Mouse (Mus musculus): ENCODE data around the gene Entpd7.

Entpd7 gene

DNA sequence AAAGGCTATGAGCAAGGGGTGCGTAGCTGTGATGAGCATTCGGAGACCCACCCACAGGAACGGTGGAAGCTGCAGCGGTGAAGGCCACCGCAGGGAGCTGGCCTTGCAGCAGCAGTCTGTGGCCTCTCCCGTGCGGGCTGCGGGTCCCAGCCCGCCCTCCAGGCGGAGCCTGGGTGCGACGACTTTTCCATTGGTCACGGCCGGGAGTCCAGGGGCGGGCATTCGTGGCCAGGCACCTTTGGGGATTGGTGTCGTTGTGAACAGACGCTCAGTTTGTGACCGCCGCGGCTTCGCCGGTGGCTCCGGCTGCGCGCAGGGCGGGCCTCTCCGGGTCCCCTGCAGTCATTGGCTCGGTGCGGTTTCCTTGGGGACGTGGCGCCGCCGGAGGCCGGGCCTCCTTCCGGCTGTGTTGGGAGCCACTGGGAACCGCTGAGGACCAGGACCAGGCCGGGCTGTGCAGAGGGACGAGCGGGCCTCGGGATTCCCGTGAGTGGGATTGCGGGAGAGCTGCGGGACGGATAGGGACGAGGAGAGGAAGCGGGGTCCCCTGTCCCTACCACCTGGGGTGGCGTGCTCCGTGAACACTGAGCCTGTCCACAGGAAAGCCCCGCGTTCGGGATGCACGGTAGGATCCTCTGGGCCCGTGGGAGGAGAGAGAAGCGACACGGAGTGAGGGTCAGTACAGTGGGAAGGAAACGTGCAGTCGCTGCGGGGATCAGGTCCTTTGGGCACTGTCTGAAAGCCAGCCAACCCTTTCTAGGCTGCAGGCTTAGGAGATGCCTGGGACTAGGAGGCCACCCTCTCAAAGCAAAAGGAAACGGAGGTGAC lies at the start of gene Entpd7:
Gene Entpd7 (plus strand): TSS at position 254 of the 828 bp plus-strand sequence.
- peak; percentile 85 to 89 for DNase-seq (ENCODE audit: low spot score in 2 of 2)

- DNase-seq (ENCODE audit: low spot score in 2 of 2) = no peak
Observed at GRCm38 (mm10) chr19:43641833-43642232, 47.6 kb upstream of the Entpd7 start.

- DNase-seq (ENCODE audit: low spot score in 2 of 2) = no peak
Observed at GRCm38 (mm10) chr19:43642843-43643242, 46.6 kb upstream of the Entpd7 start.

DNA sequence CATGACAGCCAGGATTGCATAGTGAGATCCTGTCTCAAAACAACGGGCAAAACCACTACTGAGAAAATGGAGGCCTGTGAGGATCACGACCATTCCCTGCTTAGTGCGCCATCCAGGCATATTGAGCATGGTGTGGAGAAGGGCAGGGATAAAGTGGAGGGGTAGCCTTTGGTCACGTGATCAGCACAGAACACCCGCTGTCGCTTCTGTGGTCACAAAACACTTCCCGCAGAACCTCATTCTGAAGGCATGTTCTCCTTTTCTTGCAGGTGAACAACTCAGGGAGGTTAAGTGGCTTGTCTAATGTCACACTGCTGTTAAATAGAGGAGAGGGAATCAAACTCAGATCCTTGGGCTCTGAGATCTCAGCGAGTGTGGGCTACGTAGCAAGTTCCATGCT lies 44.0 kb upstream of the Entpd7 start:
- no peak for DNase-seq (ENCODE audit: low spot score in 2 of 2)

DNA sequence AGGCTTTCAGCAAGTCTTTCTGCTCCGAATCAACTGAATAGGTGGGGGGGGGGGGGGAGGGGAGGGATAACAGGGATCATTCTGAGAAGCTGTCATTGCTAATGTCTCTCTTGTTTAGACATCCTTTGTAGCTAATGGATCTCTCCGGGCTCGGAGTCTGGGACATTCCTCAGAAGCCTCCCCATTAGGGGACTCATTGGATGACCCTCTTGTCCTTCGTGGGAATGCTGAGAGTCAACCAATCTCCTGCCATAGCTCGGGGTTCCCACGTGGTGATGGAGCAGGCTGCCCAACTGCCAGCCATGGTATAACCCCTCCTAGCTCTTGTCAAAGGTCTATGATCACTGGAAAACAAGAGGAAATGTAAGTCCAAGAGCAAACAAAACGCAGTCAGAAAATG lies 42.6 kb upstream of the Entpd7 start:
- DNase-seq (ENCODE audit: low spot score in 2 of 2) = no peak

- DNase-seq (ENCODE audit: low spot score in 2 of 2) = peak in 1 of 2 experiments; percentile 9
Observed at GRCm38 (mm10) chr19:43647261-43647660, 42.2 kb upstream of the Entpd7 start.

DNA sequence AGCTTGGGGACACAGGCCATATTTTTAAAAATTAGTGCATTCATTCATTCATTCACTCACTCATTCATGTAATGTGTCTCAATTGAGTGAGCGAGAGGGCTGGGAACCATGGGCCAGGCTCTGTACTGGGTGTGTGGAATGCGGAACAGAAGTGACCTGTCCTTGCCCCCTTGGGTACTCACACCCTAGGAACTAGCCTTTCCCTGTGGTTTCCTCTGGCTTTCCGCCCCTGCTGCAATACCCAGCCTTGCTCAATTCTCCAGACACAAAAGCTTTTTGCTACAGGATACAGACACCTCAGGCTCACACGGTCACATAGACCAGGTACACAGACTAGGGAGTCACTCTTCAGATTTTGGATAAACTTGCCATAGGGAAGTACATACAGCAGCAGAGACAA lies 41.1 kb upstream of the Entpd7 start:
- DNase-seq (ENCODE audit: low spot score in 2 of 2) = no peak

DNA sequence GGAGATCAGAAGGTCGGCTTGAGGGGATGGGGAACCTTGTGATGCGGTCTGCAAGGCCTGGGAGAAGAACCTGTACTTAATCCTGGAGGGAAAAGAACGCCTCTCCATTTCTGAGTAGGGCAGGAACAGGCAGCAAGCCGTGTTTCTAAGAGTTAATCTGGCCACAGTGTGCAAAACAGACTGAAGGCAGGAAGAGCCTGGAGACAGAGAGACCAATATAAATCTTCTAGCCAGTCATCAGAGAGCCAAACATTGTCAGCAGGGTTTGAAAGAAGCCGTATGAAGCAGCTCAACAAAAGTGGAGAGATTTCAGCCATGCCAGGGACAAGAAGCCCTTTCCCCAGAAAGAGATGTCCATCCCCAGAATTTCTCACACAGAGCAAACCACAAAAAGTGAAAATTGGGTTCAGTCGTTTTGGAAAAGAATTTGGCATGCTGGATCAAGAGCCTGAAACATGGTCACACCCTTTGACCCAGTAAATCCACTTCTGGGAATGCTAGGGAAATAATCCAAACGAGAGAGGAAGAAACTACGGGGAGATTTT lies 38.2 kb upstream of the Entpd7 start:
- no peak for DNase-seq (ENCODE audit: low spot score in 2 of 2)

GRCm38 (mm10) chr19:43655735-43656492 lies 33.6 kb upstream of the Entpd7 start:
- peak; percentile 20 to 60 for DNase-seq (ENCODE audit: low spot score in 2 of 2)

GRCm38 (mm10) chr19:43659632-43660031 lies 29.8 kb upstream of the Entpd7 start:
- DNase-seq (ENCODE audit: low spot score in 2 of 2) = no peak

DNA sequence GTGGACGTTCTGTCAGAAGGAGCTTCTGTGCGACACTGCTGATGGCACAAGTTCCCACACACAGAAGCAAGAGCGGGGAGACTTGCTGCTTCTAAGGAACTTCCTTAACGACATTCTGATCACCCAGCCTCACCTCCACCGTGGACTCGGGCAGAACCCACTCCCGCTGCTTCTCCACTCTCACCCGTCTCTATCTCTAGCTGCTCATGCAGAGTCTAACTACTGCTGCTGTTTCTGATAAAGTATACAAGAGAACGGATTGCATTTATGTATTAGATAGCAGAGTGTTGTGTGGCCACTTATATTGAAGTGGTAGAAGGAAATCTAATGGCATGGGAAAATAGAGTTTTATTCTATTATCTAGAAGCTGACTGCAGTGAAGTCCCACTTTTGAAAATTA lies 28.7 kb upstream of the Entpd7 start:
- DNase-seq (ENCODE audit: low spot score in 2 of 2) = no peak

GRCm38 (mm10) chr19:43662176-43662967 lies 27.1 kb upstream of the Entpd7 start:
- DNase-seq (ENCODE audit: low spot score in 2 of 2) = no peak

DNA sequence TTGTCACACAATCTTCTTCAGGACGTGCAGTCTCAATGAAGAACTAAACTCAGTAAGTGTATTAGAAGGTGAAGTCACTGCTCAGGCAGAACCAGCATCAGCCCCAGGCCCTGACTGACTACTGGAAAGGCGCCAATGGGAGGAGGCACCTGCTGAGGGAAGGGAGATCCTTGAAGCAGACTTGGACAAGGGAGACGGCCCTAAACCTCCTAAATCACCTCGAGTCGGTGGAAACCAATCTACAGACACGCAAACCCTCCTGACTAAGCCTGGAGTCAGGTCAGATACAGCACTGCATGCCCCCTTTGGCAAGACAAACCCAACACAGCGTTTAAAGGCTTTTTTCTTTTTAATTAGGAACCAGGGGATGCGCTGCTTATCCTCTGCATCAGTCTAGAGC lies 26.0 kb upstream of the Entpd7 start:
- no peak for DNase-seq (ENCODE audit: low spot score in 2 of 2)

DNA sequence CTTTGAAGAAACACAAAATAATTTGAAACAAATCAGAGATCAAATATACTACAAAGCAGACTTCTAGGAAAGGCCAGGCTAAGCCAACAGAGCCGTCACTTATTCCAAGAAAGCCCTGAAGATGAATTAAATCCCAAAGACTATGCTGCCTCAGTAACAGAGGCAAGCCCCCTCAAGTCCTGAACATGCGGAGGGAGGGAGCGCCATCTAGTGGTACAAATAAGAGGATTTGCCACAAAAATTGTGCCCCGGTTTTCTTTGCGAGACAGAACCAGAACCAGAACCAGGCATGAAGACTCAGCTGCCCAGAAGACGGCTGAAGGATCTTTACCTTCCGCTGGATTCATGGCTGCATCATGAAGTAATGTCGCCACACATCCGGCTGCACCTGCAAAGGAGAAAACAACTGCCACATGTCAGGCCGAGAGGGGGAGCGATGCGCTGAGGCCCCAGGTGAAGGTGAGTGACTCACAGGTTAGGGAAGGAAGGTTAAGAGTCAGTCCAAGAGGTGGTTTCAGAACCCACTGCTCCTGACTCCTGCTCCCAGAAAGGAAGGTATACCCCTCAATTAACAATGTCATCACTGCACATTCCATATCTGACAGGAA lies 23.9 kb upstream of the Entpd7 start:
- DNase-seq (ENCODE audit: low spot score in 2 of 2) = peak; percentile 14 to 52

- no peak for DNase-seq (ENCODE audit: low spot score in 2 of 2)
Observed at GRCm38 (mm10) chr19:43666661-43667429, 22.6 kb upstream of the Entpd7 start.

GRCm38 (mm10) chr19:43667430-43667809 lies 22.1 kb upstream of the Entpd7 start:
- DNase-seq (ENCODE audit: low spot score in 2 of 2) = peak in 1 of 2 experiments; percentile 35

GRCm38 (mm10) chr19:43669136-43669759 lies 20.2 kb upstream of the Entpd7 start:
- DNase-seq (ENCODE audit: low spot score in 2 of 2) = no peak

GRCm38 (mm10) chr19:43671054-43671453 lies 18.4 kb upstream of the Entpd7 start:
- no peak for DNase-seq (ENCODE audit: low spot score in 2 of 2)

GRCm38 (mm10) chr19:43673513-43674315 lies 15.8 kb upstream of the Entpd7 start:
- peak in 1 of 2 experiments; percentile 9 for DNase-seq (ENCODE audit: low spot score in 2 of 2)
